Mouse (Mus musculus) left cerebral cortex, postnatal 36 days (tissue): ENCODE results near the gene Sdhd. TPM values are rescaled to one million over a fixed set of nuclear protein-coding genes. Genes with fewer than 3 reads are reported as not detected.
A peak's percentile ranks its signal among the peaks of the same experiment; 100 is the strongest.

Experiments
- DNase-seq, 2 experiments: peaks; one replicate each; pipeline ENCODE4 v3.0.0; 2021 to 2022; ENCODE audit warnings: low spot score in 2 of 2, mixed read lengths in 1 of 2
- intact Hi-C: fragments of 180-260 bp; cut with DNase I; formaldehyde crosslinking; loops from one replicate; pipeline ENCODE4 v1.15.1; 2025
- total RNA-seq, 2 experiments: library from RNA; stranded (reverse); gene quantifications; 2 replicates each; pipeline ENCODE4 v1.2.3; 2021

The Sdhd gene
- total RNA-seq, 2 experiments from 2014 or later = 105 to 110 TPM

DNA sequence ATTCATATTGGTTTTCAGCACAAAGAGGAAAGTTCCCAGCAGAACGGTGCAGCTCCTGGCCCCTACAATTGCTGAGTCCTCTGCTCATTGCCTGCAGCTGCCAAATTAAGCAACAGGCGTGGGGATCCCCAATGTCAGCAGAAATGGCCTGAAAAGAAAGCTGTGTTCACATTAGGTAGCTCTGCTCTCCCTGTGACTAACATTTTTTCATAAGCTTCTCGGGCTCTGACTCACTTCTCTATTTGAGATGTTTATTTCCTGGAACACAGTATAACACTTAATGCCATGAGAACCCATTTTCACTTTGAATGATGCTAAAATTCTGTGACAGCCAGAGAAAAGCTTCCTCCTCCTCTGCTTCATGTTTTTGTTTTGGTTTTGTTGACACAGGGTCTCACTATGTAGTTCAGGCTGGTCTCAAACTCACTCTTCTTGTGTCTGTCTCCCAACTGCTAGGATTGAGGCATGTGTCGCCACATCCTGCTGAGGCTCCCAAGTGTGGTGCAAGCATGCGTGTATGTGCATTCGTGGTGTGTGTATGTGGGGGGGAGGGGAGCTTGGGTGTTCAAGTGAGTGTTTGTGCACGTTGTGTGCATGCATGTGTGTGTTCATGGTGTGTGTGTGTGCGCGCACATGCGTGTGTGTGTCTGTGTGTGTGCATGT lies 12.6 kb downstream of the Sdhd start:
- intact Hi-C loops = no loop called here
- no peak for DNase-seq

- DNase-seq = no peak
- intact Hi-C loops = no loop called here
These were observed 16.7 kb downstream of the Sdhd start for GRCm38 (mm10) chr9:50586955-50587354.

DNA sequence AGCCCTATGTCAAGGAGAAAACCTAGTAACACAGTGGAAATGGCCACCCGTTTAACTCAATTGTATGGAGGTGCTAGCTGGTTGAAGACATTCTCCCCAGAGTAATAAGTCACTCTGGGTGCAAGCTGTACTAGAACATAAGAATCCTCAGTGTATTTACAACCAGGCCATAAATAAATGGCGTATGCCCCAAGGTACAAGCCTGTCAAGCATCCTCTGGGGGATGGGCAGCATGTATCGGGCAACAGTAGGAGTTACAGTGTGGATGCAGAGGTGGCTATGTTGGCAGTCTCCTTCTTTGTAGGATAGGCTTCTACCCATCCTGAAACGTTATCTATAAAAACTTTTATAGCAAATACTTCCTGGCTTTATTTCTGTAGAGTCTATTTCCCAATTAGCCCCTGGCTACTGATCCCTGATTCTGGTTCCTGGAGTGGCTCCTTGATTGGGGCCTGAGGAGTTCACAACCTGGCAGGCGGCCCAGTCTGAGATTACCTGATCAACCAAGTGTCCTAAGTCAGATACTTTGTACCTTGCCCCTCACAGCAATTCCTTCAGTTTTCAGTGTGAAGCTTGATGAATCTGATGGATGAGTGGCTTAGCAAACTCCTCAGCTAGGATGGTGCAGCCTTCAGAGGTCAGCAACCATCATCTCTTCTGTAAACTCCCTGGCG lies 18.3 kb downstream of the Sdhd start:
- no peak for DNase-seq
- intact Hi-C loops = no loop called here

DNA sequence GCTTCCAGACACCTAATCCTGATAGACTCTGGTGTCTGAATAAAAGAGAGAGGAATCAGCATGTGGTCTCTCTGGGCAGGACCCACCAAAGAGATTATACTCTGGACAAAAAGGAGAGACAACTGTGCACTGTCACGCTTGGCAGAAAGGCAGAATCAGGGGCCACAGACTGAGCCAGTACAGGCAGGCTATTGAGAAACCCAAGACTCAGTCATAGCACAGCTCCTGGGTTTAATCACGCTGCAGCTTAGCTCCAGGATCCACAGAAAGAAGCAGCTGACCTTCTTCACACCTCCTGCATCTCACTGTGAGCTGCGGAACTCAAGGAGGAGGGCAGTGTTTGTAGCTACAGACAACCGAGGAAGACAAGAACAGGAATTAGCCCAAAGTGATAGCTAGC lies 23.2 kb downstream of the Sdhd start:
- DNase-seq = no peak
- intact Hi-C loops = no loop called here

- no peak for DNase-seq
- intact Hi-C loops = no loop called here
These were observed 33.8 kb downstream of the Sdhd start for GRCm38 (mm10) chr9:50569599-50570525.

- DNase-seq = no peak
- intact Hi-C loops = no loop called here
These were observed 35.7 kb downstream of the Sdhd start for GRCm38 (mm10) chr9:50567881-50568280.

GRCm38 (mm10) chr9:50567372-50567771 lies 36.2 kb downstream of the Sdhd start:
- no peak for DNase-seq
- intact Hi-C loops = no loop called here

DNA sequence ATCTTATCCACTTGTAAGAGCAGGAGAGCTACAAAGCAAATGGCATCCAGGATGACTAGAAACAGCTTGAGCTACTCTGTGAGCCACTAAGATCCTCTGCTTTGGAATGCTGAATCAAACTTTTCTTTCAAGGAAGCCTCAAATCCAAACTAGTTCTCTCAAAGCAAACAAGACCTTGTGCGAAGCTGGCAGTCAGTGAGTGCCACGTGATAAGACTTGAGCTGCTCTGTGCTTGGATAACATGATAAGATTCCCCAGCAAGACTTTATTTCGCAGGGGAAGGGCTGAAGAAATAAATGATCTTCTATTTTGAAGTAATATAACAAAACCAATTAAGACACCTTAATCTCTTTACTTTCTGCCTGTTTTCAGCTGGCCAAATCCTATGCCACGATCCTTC lies 37.7 kb downstream of the Sdhd start:
- DNase-seq = no peak
- intact Hi-C loops = no loop called here

DNA sequence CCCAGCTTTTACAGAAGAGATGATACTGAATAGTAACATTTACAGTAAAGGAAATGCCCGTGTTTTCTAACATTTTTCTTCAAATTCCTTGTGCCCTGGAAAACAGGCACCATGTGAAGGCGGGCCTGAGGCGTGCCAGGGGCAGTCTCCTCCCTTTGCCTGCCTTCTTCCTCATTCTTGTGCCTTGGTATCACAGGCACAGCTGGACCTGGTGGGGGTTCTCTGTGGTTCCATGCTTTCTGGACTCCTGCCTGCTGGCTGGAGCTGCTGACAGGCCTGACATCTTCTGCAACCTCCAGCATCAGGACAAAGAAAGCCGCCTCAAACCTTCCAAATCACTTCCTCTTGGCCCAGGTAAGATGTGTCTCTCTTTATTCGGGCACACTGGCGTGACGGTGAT lies 38.4 kb downstream of the Sdhd start:
- intact Hi-C loops = no loop called here

DNA sequence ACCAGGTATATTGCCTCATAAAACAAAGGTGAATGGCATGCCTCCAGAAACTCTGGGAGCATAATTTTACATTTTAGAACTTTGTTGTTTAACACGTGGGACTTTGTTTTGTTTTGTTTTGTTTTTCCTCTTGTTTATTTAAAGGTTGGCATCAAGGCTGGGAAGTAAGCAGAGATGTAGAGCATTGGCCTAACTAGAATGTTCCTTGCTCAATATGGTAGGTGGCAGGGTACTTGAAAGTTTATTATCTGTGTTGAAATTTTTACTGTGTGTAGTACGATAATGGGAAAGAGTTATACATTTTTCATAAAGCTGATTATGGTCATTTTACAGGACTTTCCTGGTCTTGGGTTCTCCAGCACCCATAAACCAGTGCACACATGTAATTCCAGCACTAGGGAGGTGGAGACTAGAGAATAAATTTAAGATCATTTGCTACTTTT lies 41.7 kb downstream of the Sdhd start:
- intact Hi-C loops = no loop called here
- no peak for DNase-seq

More for the DNA sequence above, 38.4 kb downstream of the Sdhd start:
- DNase-seq = no peak

GRCm38 (mm10) chr9:50561145-50561917 lies 42.3 kb downstream of the Sdhd start, which contains the start of gene Tex12:
TSS of gene Tex12 (minus strand) at chr9:50561325.
- no peak for DNase-seq
- intact Hi-C loops = no loop called here

DNA sequence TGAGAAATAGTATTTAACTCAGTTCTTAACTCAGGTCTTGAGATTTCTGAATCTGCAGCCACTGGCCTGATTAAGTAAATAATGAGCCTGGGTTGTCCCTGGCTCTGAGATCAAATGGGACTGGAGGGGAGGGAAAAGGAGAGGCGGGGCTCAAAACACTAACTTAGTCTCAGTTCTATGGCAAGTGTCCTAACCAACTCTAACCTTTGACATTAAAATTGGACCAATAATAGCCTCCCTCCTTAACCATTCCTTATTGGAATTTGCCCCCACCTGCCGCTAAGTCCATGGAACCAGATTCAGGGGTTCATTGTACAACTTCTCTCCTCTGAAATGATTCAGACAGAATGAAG lies 48.5 kb downstream of the Sdhd start, which contains the start of gene Bco2:
Gene Bco2 (minus strand): TSS at position 88 of the 353 bp plus-strand sequence.
- DNase-seq = no peak
- intact Hi-C loops = no loop called here

GRCm38 (mm10) chr9:50554241-50555093 lies 49.1 kb downstream of the Sdhd start, which contains the start of gene Il18:
TSS of gene Il18 (plus strand) at chr9:50554827.
- peak; percentile 55 to 58 for DNase-seq
- intact Hi-C loops = no loop called here

DNA sequence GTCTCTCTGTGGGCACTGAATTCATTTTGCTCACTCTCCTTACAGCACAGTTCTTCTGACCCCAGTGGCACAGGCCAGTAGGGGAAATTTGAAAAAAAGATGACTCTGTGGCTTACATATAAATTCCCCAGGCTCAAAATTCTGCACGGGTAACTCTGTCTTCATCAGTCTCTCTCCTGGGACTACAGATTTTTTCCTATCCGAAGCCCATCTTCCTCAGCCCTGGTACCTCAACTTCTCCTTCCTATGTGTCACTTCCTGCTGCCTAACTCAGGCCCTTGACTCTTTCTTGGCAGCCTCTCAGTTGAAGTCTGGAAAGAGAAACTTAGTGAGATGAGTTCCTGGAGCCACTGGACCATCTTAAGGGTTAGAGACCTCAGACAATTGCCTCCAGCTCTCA lies 50.1 kb downstream of the Sdhd start:
- intact Hi-C loops = no loop called here

DNA sequence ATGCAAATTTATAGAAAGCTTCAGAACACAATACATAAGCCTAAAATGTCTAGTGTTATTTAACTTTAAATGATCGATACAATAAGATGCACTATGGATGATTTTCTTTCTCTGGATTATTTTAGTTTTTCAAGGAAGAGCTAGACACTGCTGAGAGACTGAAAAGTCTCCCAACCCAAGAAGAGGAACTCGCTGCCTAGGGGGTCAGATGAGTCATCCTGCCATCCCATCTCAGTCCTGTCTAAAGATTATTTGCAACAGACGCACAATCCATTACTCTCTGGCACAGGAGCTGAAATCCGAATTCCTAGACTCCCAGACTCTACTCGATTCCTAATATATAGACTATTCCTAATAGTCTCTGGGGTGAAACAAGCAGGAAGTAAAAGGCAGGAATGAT lies 51.4 kb downstream of the Sdhd start:
- no peak for DNase-seq
- intact Hi-C loops = no loop called here

More for the DNA sequence above, 50.1 kb downstream of the Sdhd start:
- DNase-seq = no peak

GRCm38 (mm10) chr9:50548936-50549335 lies 54.7 kb downstream of the Sdhd start:
- DNase-seq = no peak
- intact Hi-C loops = no loop called here

- no peak for DNase-seq
These were observed 55.6 kb downstream of the Sdhd start for GRCm38 (mm10) chr9:50547859-50548478.

More at GRCm38 (mm10) chr9:50547859-50548478, 55.6 kb downstream of the Sdhd start:
- intact Hi-C loops = no loop called here
